Mouse (Mus musculus): ENCODE results near the gene Ube4b. TPM values are rescaled to one million over a fixed set of nuclear protein-coding genes. Genes with fewer than 3 reads are reported as not detected.
"Not testable (repeated sequence)": the region's sequence is repeated elsewhere in the genome, so short reads cannot be mapped to it uniquely, and the experiment has no call there.

Ube4b gene
- total RNA-seq (2017): 37.1 and 43.7 TPM in 2 replicates

DNA sequence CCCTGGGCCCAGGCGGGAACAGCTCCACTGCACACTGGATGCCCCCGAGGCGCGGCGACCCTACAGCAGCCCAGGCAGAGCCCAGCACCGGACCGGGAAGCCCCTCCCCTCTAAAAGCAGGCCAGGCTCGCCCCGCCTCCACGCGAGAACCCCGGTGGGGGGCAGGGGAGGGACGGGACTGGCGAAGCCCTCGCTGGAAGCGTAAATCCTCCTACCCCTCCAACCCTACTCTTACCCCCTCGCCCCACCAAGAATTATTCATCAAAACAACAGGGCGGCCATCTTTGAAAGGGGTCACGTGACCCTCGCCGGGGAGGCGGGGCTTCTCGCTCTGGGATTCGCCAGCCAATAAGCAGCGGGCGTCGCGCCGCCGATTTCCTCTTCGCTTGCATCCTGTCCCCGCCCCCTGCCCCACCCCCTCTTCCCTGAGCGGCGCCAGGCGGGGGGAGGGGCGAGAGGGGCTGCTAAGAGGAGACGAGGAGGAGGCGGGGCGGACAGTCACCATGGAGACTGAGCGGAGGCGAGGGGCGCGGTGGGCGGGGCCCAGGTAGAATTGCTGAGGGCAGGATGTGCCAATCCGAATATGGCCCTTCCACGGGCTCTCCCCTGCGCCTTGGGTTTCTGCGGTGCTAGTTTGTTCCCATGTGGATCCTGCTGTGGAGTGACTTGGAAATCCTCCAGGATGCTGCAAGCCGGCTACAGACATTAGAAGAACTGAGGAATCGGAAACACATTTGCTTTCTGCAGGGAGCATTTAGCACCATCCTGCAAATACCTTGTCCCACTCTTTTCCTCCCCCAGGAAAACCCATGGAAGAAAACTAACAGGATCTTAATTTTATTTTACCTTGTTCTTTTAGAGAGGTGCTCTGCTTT lies at the start of gene Ube4b:
Gene Ube4b (minus strand): TSS at position 425 of the 875 bp plus-strand sequence.
- peak; percentile 80 to 93 for ATAC-seq (replicated peaks in 1 of 2; ENCODE audit: insufficient read depth in 1 of 2, low FRiP score in 2 of 2, low TSS enrichment in 1 of 2, low read depth in 1 of 2, poor library complexity in 2 of 2, severe bottlenecking in 2 of 2)

DNA sequence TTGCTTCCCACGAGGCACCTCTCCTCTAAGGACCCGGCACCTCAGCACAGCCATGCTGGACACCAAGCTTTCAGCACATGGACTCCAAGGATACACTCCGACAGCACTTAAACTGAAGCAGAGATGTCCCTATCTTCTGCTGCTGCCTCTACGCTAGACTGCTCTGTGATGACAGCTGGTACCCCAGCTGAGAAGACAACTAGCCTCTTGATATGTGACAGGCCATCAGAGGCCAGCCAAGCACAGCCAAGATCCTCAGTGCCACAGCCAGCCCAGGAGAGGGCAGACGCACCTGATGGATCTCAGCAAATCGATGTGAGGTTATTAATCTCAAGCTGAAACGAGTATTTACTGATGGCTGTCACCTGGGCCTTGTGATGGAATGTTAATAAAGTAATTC lies 48.5 kb upstream of the Ube4b start:
- ATAC-seq (replicated peaks in 1 of 2; ENCODE audit: insufficient read depth in 1 of 2, low FRiP score in 2 of 2, low TSS enrichment in 1 of 2, low read depth in 1 of 2, poor library complexity in 2 of 2, severe bottlenecking in 2 of 2): no peak

DNA sequence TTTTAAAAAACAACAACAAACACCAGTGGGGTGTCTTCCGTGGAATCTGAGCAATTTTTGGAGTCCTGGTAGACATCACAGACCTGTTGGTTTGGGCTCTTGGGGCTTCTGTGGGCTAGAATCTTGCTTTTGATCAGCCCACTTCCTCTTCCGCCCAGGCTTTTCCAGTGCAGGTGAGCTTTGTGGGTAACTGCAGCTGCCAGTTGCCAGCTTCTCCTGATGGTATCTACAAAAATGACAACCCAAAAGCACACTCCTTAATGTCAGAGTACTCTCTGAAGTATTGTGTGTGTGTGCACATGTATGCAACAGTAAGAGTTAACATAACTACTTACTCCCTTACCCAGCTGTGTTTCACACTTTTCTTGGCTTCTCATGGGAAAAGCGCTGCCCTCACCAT lies 43.0 kb upstream of the Ube4b start:
- no peak for ATAC-seq (replicated peaks in 1 of 2; ENCODE audit: insufficient read depth in 1 of 2, low FRiP score in 2 of 2, low TSS enrichment in 1 of 2, low read depth in 1 of 2, poor library complexity in 2 of 2, severe bottlenecking in 2 of 2)

DNA sequence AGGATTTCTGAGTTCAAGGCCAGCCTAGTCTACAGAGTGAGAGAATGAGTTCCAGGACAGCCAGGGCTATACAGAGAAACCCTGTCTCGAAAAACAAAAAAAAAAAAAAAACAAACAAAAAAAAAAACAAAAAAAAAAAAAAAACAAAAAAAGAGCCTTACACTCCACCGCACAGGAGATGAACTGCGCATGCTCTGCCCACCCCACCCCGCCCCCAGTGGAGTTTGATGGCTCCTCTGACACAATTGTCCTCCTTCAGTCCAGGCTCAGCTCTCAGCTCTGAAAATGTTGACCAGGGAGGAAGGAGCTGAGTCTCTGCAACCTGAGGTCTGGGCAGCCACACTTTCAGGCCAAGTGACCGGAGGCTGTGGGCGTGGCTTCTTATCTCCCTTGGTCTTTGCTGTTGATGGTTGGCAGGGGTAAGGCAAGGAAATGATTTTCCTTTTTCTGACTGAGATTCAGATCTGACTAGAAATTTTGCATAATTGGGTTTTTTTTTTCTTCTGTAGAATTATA lies 36.9 kb upstream of the Ube4b start:
- ATAC-seq (replicated peaks in 1 of 2; ENCODE audit: insufficient read depth in 1 of 2, low FRiP score in 2 of 2, low TSS enrichment in 1 of 2, low read depth in 1 of 2, poor library complexity in 2 of 2, severe bottlenecking in 2 of 2): no peak

DNA sequence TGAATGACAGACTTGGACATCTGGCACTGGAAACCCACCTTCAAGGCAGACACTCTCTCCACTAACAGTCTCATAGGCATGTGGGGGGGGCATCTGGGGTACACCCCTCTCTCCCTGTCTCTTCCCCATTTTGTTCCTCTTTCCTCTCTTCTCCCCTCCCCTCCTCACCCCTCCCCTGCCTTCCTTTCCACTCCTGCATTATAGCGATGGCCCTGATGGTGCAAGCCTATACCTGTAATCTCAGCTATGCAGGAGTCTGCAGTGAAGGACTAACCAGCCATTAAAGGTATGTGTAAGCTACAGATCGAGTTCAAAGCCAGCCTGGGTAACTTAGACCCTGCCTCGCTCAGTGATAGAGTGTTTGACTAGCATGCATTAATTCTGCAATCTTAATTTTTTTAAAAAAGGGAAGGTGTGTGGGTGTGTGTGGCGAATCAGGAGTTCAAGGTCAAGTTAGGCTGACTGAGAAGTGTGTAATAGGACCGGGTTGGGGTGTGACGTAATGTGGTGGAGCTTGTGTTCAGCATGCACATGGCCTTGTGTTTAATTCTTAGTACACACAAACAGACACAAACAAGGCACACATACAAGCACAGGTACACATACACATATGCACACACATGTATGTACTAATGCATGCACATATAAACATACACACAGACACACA lies 35.9 kb upstream of the Ube4b start:
- ATAC-seq (replicated peaks in 1 of 2; ENCODE audit: insufficient read depth in 1 of 2, low FRiP score in 2 of 2, low TSS enrichment in 1 of 2, low read depth in 1 of 2, poor library complexity in 2 of 2, severe bottlenecking in 2 of 2): peak in 1 of 2 experiments; percentile 36; a peak in 1 of 4 replicates

DNA sequence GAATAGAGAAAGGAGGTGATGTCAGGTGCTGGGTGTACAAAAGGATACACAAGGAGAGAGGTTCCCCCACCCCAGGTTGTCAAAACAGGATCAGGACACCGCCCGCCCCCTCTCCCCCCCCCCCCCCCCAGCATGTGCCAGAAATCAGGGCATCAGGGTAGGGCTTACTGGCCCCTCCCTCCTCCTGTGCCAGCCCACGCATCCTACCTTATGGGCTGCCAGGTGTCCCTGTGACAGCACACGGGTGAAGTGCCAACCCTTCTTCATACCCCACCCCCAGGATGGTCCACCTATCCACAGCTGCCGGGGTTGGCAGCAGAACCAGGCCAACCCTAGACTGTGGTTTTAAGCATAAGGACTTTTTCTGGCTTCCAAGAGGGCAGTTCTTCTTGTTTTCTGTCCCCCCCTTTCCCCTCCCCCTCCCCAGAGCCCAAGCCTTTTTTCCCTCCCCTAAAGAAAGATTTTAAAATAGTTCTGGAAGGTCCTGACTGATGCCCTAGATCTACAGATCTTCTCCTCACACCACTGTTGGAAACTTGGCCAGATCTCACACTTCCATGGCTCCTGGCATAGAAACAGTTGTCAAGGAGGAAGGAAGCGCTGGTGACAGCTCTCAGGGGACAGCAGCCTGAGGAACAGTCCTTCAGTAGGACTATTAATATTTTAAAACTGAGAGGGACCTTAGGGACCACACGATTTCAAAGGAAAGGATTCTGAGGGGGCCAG lies 35.2 kb upstream of the Ube4b start:
- peak in 1 of 2 experiments; percentile 23; a peak in 1 of 4 replicates for ATAC-seq (replicated peaks in 1 of 2; ENCODE audit: insufficient read depth in 1 of 2, low FRiP score in 2 of 2, low TSS enrichment in 1 of 2, low read depth in 1 of 2, poor library complexity in 2 of 2, severe bottlenecking in 2 of 2)

DNA sequence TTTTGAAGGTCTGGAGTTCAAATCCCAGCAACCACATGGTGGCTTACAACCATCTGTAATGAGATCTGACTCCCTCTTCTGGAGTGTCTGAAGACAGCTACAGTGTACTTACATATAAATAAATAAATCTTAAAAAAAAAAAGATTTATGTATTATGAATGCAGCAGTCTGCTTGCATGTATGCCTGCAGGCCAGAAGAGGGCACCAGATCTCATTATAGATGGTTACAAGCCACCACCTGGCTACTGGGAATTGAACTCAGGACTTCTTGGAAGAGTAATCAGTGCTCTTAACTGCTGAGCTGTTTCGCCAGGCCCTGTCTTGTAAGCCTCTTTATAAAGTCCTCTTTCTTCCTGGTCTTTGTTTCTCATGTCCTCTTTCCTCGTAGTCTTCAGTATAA lies 33.9 kb upstream of the Ube4b start:
- not testable (repeated sequence) for ATAC-seq (replicated peaks in 1 of 2; ENCODE audit: insufficient read depth in 1 of 2, low FRiP score in 2 of 2, low TSS enrichment in 1 of 2, low read depth in 1 of 2, poor library complexity in 2 of 2, severe bottlenecking in 2 of 2)

DNA sequence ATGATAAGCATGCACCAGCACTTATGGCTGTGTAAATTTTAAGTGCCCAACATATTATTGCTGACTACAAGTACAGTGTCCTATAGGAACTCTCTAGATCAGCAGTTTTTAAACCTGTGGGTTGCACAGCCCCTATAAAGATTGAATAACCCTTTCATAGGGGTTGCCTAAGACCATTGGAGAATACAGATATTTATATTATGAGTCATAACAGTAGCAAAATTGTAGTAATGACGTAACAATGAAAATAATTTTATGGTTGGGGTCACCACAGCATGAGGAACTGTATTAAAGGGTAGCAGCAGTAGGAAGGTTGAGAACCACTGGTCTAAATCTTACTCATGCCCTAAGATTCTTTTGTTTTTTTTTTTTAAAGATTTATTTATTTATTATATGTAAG lies 32.9 kb upstream of the Ube4b start:
- no peak for ATAC-seq (replicated peaks in 1 of 2; ENCODE audit: insufficient read depth in 1 of 2, low FRiP score in 2 of 2, low TSS enrichment in 1 of 2, low read depth in 1 of 2, poor library complexity in 2 of 2, severe bottlenecking in 2 of 2)

DNA sequence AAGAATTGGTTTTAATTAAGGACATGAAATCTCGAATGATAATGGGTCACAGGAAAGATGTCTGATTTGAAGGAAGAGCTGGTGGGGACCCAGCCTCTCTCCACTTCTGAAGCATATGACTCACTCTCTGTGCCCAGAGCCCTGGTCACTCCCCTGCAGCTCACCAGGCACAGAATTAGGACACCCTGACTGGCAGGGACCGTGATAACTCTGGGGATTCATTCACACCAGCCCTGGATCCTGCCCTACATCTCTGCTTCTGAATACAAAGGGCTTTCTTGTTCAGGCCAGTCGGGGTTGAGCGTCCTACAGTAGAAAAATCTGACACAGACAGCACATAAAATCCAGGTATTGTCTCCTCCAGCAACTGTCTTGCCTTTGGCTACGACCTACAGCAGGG lies 32.0 kb upstream of the Ube4b start:
- ATAC-seq (replicated peaks in 1 of 2; ENCODE audit: insufficient read depth in 1 of 2, low FRiP score in 2 of 2, low TSS enrichment in 1 of 2, low read depth in 1 of 2, poor library complexity in 2 of 2, severe bottlenecking in 2 of 2): no peak

DNA sequence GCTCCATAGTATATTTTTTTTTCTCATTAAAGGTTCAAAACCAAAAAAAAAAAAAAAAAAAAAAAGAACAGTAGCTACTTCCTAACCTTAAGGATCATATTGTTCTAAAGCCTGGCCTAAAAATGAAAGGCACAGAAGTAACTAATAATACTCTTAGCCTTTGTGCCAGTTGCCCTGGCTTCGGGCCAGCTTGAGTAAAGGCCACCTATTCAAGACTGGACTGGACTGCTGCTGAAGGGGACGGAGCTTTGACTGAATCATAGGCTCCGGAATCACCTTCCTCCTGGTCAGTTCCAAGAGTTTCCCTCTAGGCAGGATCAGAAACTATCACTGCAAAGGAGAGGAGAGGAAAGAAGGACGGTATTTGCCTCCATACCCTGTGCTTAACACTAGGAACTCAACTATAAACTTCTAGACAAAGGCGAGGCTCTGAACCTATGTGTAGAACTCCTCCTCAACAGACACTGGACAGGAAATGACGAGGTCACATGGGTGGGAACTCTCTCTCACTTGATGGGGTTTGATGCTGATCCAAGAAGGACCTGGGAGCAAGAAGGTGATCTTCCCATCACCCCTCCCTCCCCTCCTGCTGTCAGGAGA lies 31.4 kb upstream of the Ube4b start:
- ATAC-seq (replicated peaks in 1 of 2; ENCODE audit: insufficient read depth in 1 of 2, low FRiP score in 2 of 2, low TSS enrichment in 1 of 2, low read depth in 1 of 2, poor library complexity in 2 of 2, severe bottlenecking in 2 of 2): no peak

DNA sequence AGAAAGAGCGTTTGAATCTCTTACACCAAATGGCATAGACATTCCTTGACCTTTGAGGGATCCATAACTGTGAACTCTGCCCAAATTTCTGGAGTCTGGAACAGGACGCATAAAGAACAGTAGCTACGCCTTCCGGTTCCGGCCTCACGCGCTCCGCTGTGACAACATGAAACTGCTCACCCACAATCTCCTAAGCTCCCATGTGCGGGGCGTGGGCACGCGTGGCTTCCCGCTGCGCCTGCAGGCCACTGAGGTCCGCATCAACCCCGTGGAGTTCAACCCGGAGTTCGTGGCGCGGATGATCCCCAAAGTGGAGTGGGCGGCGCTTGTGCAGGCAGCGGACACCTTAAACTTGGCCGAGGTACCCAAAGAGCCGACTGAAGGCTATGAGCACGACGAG lies 30.6 kb upstream of the Ube4b start:
- ATAC-seq (replicated peaks in 1 of 2; ENCODE audit: insufficient read depth in 1 of 2, low FRiP score in 2 of 2, low TSS enrichment in 1 of 2, low read depth in 1 of 2, poor library complexity in 2 of 2, severe bottlenecking in 2 of 2): peak; percentile 70 to 84

DNA sequence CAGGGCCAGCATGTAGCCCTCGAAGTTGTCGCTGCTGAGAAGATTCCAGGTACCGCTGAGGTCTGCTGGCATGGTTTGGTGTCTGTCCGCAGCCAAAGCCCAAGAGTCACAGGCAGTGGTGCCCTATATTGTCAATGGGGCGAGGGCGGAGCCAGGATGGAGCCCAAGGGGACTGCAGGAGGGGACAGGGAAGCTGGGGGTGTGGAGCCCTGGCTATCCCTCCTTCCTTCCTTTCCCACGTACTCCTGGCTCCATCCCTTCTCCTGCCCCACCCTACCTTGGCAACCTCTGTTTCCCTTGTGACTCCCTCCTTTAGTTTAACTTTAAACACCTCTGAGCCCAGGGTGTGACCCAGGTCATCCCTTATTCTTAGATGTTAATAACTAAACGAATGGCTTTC lies 28.3 kb upstream of the Ube4b start, which contains the start of gene Rbp7:
Gene Rbp7 (minus strand): TSS at position 100 of the 400 bp plus-strand sequence.
- ATAC-seq (replicated peaks in 1 of 2; ENCODE audit: insufficient read depth in 1 of 2, low FRiP score in 2 of 2, low TSS enrichment in 1 of 2, low read depth in 1 of 2, poor library complexity in 2 of 2, severe bottlenecking in 2 of 2): no peak

DNA sequence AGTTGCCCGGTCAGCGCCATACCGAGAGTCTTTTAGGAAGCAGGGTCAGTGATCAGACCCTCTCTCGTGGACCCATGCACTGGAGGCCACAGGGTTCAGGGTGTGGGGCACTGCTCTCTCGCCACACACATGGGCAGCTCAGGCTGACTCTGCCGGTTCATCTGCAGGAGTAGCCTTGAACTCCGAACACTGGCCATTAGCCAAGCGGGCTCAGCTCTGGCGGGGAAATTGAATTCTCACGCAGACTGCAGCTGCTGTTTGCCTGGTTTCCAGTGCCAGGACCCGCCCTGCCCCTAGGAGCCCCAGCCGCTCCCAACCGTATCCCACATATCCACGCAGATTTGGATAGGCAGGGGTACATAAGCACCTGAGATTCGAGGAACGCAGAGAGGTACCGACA lies 27.7 kb upstream of the Ube4b start:
- ATAC-seq (replicated peaks in 1 of 2; ENCODE audit: insufficient read depth in 1 of 2, low FRiP score in 2 of 2, low TSS enrichment in 1 of 2, low read depth in 1 of 2, poor library complexity in 2 of 2, severe bottlenecking in 2 of 2): no peak

DNA sequence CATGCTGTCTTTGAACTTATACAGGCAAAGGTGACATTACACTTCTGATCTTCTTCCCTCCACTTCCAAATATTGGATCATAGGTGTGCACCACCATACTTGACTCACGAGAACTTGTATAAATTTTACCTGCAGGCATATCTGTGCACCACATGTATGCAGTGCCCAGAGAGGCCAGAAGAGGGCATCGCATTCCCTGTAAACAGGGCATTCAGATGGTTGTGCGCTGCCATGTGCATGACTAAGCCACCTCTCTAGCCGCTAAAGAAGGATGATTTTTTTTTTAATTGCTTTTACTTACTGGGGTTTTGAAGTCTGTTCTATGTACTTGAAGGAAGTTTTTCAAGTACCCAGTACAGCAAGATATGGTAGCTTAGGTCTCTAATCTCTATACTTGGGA lies 27.1 kb upstream of the Ube4b start:
- ATAC-seq (replicated peaks in 1 of 2; ENCODE audit: insufficient read depth in 1 of 2, low FRiP score in 2 of 2, low TSS enrichment in 1 of 2, low read depth in 1 of 2, poor library complexity in 2 of 2, severe bottlenecking in 2 of 2): no peak

DNA sequence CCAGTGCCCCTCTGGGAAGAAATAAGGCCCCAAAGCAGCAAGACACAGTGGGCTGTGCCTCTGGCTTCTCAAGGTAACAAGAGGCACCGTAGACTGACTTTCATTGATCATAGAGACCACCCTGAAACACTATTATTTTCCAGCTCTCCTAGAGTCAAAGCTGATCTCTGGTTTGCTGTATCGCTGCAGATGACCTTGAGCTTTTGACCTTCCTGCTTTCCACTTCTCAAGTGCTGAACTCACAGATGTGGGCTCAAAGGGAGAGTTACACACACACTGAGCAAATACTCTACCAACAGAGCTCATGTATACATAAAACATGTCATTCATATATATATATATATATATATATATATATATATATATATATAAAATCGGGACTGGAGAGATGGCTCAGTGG lies 24.1 kb upstream of the Ube4b start:
- ATAC-seq (replicated peaks in 1 of 2; ENCODE audit: insufficient read depth in 1 of 2, low FRiP score in 2 of 2, low TSS enrichment in 1 of 2, low read depth in 1 of 2, poor library complexity in 2 of 2, severe bottlenecking in 2 of 2): no peak

DNA sequence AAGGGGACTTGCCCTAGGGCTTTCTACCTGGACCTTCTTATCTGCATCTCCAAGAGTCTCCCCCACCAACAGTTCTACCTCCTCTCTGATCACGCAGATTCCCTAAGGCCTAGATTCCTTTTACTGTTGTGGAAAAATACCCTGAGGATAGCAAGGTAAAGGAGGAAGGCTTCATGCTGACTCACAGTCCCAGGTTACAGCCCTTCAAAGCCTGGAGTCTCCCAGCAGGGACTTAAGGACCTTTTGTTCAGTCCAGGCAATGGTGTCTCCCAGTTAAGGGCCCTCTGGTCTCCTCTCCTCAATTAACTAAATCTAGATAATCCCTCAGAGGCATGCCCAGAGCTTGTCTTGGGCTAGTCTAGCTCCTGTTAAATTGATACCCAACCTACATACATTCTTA lies 19.8 kb upstream of the Ube4b start:
- ATAC-seq (replicated peaks in 1 of 2; ENCODE audit: insufficient read depth in 1 of 2, low FRiP score in 2 of 2, low TSS enrichment in 1 of 2, low read depth in 1 of 2, poor library complexity in 2 of 2, severe bottlenecking in 2 of 2): no peak

DNA sequence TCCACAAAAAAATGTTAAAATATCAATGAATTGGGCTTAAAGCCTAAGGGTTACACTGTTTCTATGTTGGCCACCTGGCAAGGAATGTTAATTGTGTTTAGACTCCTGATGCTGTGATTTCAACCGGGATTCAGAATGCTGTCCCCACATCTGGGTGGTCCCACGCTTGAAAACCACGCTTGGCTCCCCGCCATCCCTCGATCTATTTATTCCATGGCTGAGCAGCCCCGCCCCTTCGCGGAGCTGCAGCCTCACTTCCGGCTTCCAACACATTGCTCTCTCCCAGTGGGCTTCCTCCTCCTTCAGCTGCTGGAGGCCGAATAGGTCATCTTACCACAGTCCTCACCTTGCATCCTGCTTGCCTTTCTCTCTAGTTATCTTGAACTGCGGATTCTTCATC lies 19.3 kb upstream of the Ube4b start:
- peak in 1 of 2 experiments; percentile 33; a peak in 1 of 4 replicates for ATAC-seq (replicated peaks in 1 of 2; ENCODE audit: insufficient read depth in 1 of 2, low FRiP score in 2 of 2, low TSS enrichment in 1 of 2, low read depth in 1 of 2, poor library complexity in 2 of 2, severe bottlenecking in 2 of 2)
